Mouse (Mus musculus): ENCODE measurements at regions not wholly inside any gene's neighbourhood (a gene's known extent, or its start where the extent isn't known, plus 50 kb on each side); places are given as distances from the start of the nearest gene placed in this dataset. TPM values are rescaled to one million over a fixed set of nuclear protein-coding genes. Genes with fewer than 3 reads are reported as not detected.

DNA sequence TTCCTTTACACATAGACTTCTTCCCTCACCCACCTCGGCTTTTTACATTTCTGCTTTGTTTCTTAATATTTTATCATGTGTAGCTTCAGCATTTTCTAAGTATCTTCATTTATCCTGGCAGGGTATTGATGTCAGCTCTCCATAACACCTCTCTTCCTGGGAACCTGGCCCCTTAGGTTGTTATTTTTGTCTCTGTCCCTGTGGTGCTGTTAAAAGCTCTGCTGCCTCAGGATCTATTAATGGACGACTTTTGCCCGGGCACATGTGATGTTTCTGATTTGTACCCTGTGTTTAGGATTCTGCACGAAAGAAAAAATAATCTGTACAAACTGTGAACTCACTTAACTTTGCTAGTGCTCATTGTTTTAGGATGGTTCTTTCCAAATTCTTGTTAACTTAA is 81.4 kb upstream of the Syt1 start:
- no peak for DNase-seq (ENCODE audit: extremely low spot score in 1 of 2, low spot score in 2 of 2)
- intact Hi-C loops (cut with DNase I): no loop called here

- intact Hi-C loops (cut with DNase I): no loop called here
- no peak for DNase-seq (ENCODE audit: extremely low spot score in 1 of 2, low spot score in 2 of 2)
Observed at GRCm38 (mm10) chr10:109079773-109080172, 69.0 kb upstream of the Syt1 start.

GRCm38 (mm10) chr10:109074218-109074617 is 63.4 kb upstream of the Syt1 start:
- intact Hi-C loops (cut with DNase I): no loop called here
- DNase-seq (ENCODE audit: extremely low spot score in 1 of 2, low spot score in 2 of 2): no peak

Small RNAs in the stretch of these regions (microRNA-seq; reads per million reads assigned to microRNA genes)
- not detected for gene Gm44495

Data from left cerebral cortex, postnatal 10 days (tissue).